Mouse (Mus musculus): ENCODE data around the gene Hs2st1.

Gene Hs2st1

GRCm38 (mm10) chr3:144501930-144502329 lies 68.1 kb downstream of the Hs2st1 start:
- no peak for DNase-seq

DNA sequence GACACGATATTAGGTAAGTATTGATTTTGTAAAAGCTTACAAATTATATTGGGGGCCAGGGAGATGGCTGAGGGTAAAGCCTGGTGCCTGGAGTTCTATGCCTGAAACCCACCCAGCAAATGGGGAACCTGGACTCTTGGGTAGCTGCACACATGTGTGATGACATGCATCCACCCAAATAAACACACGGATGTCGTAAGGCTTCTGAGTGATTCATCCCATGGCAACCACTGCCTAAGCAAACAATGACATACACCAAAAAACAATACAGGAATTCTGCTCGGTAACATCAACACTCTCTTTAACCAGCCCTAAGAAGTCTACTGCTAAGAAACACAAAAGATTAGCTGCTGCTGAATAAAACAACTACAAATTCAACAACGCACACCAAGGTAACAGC lies 73.2 kb downstream of the Hs2st1 start:
- DNase-seq, result no peak

DNA sequence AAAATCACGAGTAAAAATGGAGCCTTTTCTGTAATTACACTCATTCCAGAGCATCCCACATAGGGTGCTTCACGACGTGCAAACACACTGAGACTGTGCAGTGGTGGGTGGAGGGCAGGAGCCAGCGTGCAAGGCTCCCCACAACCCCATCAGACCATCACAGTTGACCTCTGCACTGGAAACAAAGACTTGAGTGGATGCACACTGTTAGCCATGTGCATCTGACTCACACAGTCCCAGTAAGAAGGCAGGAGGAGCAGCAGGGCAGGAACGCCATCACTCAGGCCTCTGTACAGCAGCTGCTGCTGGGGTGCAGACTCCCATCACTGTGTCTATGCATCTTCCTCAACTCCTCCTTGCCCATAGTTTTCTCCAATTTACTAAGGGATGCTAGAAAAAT lies 75.1 kb downstream of the Hs2st1 start:
- no peak for DNase-seq

DNA sequence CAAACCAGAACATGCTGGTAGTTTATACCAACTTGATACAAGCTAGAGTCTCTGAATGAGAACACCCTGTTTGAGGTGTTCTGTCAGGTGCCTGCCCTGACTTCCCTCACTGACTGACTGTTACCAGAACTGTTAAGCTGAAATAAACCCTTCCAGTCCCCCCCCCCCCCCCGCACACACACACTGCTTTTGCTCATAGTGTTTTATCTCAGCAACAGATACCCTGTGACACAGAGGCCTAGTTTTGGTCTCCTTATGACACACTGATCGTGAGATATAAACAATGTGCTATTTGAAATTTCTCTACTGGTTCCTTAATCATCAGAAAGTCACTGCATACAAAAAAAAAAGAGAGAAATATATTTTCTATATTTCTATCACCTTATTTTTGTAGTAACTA lies 81.2 kb downstream of the Hs2st1 start:
- DNase-seq, result no peak

GRCm38 (mm10) chr3:144480595-144480994 lies 89.4 kb downstream of the Hs2st1 start:
- DNase-seq, result no peak

DNA sequence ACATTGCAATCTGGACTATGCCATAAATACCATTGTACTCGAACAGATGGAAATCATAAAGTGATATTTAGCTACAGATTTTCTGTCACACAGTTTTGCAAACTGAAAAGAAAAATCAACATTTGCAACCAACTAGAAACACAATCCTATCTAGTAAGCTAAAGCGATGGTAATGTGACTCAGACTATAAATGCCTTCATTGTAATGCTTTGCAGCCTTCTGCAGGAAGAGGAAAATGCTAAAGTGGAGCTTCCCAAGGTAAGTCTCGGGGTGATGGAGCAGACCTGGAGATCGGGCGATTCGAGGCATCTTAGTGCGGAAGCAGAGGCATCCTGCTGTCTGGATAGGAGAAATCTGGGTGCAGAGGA lies 91.6 kb downstream of the Hs2st1 start:
- DNase-seq, result no peak

DNA sequence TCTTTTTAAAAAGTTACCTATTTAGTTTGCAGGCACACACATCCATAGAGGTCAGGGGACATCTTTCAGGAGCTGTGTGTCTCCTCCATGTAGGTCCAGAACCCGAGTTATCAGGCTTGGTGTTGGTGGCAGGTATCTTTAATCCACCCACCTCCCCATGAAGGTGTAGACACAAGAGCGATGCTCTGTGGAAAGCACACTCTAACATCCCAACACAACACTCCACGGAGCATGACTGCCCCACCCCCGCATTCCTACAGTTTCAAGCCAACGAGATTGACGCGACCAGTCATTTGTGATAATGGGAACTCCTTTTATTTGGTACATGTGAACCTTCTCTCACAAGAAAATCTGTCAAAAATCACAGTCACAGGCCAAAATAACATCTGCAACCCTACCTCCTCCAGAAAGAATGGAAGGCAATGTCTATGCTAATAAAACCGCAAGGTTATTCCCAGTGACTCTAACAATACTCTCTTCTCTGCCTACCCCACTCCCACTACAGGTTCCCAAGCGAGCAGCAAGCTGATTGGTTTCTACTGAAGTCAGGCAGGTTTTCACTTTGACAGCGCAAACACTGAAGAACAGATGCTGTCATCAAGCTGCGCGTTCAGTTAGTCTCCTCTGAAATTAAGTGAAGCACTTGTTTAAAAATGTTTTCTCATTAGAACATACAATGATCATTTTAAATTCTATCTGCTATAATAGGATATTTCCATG lies 92.1 kb downstream of the Hs2st1 start:
- DNase-seq, result no peak

DNA sequence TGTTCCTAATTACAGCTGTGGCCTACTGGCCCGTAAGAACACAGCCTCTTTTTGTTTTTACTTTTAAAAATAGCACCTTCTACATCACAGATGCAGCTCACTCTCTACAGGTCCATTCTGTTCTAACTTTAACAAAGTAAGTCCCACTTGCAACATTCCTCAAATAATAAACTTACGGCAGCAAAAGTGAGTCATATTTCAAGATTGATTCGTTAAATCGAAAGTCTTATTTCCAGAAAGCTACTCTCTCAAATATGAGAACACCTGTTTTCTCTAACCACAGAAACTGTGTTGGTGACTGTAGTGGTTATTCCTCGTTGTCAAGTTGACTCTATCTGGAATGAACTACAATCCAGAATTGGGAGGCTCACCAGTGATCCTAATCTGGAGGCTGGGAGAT lies 94.1 kb downstream of the Hs2st1 start:
- no peak for DNase-seq

DNA sequence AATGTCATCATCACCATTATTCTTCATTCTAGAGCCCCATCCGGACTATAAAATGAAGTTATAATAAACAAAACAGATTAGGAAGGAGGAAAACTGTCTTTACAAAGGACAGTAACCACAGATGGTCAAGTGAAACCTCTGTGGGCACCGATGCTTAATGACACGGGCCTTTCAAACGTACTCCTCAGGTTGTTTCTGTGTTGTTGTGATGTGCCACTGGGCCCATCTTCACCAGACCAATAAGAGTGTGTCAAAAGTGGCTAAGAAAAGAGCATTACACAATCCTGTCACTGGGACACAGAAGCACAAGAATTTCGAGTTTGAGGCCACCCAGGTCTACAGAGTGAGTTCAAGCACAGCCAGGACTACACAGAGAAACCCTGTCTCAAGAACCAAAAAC lies 95.3 kb downstream of the Hs2st1 start:
- no peak for DNase-seq

DNA sequence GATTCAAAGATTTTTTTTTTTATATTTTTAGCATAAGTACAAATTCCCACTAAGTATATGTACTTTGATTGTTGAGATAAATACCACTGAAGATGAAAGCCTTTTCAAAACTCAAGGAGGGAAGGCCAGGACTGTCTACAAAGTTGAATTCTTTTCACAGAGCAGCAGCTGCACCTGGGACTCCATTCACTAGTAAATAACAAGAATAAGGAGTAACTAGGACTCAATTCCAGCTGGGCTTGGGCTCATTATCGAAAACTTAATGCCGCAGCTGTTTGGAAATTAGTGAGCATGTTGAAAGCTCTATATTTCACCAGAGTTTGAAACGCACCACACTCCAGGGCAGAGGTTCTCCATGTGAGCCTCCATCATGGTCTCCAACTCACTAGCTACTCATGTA lies 98.0 kb downstream of the Hs2st1 start:
- DNase-seq, result no peak

DNA sequence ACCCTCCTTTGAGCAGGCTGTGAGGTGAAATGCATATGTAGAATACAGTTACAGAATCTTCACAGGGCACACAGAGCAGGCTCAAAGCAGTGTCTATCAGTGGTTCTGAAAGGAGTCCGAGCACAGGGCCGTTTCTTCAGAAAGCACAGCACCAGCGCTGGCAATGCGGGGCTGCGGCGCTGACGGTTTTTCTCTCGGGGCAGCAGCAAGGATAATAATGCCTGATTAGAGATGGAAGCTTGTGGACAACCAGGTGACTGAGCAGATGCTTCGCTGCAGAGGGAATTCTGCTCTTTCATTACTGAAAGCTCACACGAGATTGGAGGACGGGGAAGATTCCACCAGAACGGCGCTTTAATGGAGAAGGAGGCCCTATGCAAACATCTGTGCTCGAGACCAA lies 99.1 kb downstream of the Hs2st1 start:
- peak; percentile 35 for DNase-seq

- DNase-seq, result peak; percentile 69
Measured at GRCm38 (mm10) chr3:144467521-144467920, 102.5 kb downstream of the Hs2st1 start.

GRCm38 (mm10) chr3:144466108-144466678 lies 103.8 kb downstream of the Hs2st1 start:
- no peak for DNase-seq

GRCm38 (mm10) chr3:144462679-144463078 lies 107.3 kb downstream of the Hs2st1 start:
- no peak for DNase-seq

GRCm38 (mm10) chr3:144460183-144460788 lies 109.7 kb downstream of the Hs2st1 start:
- DNase-seq, result peak; percentile 42

- no peak for DNase-seq
Measured at GRCm38 (mm10) chr3:144459285-144459697, 110.7 kb downstream of the Hs2st1 start.

GRCm38 (mm10) chr3:144453701-144454430 lies 116.1 kb downstream of the Hs2st1 start:
- peak; percentile 89 for DNase-seq

- DNase-seq, result peak; percentile 68
Measured at GRCm38 (mm10) chr3:144448977-144449376, 121.0 kb downstream of the Hs2st1 start.

- no peak for DNase-seq
Measured at GRCm38 (mm10) chr3:144447917-144448316, 122.1 kb downstream of the Hs2st1 start.

DNA sequence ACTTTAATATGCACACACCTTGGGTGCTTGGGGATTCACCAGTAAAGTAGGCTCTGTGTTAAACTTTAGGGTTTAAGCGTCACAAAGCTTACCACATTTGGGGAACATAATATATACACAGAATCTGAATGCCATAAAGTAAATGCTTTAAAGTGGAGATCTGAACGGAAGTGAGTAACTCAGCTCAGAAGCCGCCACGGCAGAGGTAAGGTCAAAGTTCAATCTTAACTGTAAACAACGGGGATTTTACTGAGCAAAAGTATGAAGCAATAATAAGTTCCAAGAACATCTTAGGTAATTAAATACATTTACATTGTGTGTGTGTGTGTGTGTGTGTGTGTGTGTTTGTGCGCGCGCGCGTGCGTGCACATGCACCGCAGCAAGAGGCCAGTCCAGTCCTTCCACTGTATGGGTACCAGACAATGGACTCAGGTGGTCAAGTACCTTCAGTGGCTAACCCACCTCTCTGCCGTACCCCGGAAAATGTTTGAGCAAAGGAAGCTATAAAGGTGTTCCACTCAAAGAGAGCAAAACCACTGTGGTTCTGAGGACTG lies 123.8 kb downstream of the Hs2st1 start:
- DNase-seq, result peak; percentile 8

DNA sequence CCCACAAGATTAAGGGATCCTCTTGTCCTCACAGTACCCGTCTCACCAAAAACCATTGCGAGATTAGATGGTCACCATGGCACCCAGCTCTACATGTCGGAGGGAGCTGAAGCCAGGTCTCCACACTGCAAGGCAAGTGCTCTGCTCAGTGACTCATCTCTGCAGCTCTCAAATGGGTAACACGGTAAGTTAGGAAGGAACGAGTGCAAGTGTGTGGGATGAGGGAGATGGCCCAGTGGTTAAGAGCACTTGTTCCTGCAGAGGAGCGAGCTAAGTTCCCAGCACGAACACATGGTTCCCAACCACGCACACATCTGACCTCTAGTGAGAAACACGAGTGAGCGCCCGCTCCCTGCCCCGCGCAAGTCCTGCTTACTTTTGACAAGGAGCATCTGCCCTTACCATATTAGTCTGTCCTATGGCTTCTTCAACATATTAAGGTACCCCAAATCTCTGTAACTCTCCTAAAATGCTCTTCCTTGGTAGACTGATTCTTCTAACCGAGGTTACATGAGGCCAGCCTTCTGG lies 132.0 kb downstream of the Hs2st1 start:
- DNase-seq, result peak; percentile 73

DNA sequence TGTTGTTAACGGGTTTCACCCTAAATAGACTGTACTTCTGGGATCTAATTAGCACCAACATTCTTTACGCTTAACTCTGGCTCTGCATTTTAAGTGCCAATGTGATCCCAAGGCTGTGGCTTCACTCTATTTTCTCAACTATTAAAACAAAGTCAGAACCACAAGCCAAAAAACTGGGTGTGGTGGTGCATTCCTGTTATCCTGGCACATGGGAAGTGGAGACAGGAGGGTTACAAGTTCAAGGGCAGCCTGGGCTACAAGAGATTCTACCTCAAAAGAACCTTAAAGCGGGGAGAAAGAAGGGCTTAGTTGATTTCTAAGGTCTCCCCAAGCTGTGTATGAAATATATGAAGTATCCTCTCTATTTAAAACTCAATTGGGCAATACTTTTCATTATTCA lies 133.9 kb downstream of the Hs2st1 start:
- peak; percentile 14 for DNase-seq

- peak; percentile 62 for DNase-seq
Measured at GRCm38 (mm10) chr3:144435281-144435680, 134.7 kb downstream of the Hs2st1 start.

Data from heart, adult 11 months (tissue).